Mouse (Mus musculus): ENCODE data around the gene Timm10.
"Not testable (repeated sequence)": the region's sequence is repeated elsewhere in the genome, so short reads cannot be mapped to it uniquely, and the experiment has no call there.

The Timm10 gene

DNA sequence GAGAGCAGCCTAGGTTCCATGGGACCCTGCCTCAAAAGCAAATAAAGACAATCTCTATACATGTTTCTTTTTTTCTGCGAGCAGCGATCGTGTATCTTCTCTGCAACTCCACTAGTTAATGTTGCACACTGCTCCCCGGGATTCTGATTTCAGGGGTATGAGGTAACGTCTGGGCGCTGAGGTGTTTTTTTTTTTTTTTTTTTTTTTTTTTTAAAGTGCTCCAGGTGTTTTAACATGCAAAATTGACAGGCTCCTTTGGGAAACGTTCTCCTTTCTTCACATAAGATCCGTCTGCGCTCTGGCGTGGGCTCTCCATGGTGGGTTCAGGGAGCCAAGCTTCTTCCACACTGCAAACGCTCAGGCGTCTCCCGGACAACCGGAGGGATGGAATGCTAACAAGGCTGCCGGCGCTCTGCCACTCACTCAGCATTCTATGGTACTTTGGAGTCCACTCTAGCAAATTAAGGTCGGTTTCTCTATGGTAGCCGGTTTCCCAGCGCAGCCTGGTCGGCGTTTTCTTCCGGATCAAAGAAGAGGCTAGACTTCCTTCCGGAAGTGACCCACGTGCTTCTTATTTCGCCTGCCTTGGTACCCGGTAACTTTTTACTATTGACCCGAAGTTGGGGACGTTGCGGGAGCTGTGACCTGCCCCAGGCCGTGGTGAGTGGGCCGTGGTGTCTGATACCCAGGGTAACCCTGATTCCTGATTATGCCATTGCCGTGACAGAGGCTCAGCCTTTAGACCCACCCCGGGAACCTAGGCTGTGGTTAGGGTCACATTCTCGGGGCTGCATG is at the start of gene Timm10:
TSS of gene Timm10 (plus strand) at position 510 of the 795 bp plus-strand sequence.
- DNase-seq (ENCODE audit: low spot score in 2 of 2), result peak; percentile 83 to 88

DNA sequence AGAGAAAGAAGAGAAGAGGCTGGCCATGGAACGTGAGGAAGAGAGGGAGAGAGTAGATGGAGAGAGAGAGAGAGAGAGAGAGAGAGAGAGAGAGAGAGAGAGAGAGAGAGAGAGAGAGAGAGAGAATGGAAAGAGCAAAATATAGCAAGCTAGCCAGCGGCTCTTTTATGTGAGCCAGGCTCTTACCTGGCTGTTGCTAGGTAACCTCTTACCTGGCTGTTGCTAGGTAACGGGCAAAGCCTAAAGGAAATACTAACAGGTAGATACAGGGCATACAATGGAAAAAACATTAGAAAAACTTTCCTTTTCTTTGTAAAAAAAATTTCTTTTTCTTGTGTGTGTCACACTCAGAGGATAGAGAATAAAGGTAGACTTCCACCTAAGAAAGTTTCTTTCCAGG is 49.1 kb upstream of the Timm10 start:
- no peak for DNase-seq (ENCODE audit: low spot score in 2 of 2)

DNA sequence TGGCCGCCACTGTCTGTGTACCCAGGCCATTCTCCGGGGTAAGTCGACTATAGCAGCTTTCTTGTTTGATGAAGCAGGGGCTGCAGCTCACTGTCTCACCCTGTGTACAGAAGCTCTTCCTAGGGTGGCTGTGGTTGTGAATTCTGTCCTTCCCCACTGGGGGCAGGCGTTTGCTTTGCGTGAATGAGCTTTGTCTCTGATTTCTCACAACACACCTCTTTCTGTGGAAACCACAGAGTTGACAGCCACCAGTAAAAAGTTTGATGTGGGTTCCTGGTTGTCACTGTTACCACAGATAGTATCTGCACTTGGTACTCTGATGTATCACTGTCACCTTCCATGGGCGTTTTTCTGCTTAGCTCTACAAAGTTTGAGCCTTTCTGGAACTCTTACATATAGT is 47.6 kb upstream of the Timm10 start:
- DNase-seq (ENCODE audit: low spot score in 2 of 2), result no peak

DNA sequence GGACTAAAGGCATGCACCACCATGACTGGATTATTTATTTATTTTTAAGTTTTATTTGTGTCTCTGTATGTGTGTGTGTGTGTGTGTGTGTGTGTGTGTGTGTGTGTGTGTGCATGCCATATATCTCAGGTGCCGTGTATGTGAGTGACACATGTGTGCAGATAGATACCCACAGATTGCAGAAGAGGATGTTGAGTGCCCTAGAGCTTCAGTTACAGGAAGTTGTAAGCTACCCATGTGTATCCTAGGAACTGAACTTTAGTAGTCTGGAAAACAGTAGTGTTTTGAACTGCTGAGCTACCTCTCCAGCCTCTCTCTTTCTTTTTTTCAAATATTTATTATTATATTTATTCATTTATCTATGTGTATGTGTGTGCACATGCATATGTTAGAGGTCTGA is 43.5 kb upstream of the Timm10 start:
- DNase-seq (ENCODE audit: low spot score in 2 of 2), result no peak

DNA sequence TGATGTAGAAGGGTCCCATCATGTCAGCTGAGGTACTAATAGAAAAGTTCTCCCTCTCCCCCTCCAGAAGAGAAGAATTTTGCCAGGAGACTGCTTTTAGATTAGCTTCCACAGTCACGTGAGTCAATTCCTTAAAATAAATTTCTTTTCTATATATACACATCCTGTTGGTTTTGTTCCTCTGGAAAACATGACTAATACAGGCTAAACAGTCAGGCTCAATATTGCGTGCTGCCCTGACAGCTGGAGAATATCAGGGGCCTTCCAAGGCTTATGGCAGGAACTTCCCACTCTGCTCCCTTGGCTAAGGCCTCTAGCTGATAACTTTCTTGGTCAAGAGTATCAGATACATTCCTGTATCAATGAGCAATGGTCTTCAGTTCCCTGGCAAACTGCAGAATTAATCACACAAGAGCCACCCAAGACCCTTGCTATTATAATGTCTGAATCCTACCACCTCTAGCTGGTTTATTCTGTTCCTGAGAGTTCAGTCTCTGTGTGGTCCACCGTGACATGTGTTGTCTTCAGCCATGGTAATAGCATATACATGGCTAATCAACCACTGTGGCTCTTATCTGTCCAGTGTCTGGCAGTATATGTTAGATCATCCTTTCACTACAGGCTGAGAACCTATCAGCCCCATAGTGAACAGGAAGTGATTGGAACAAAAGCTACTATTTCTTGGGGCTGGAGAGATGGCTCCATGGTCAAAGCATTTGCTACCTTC is 42.8 kb upstream of the Timm10 start:
- no peak for DNase-seq (ENCODE audit: low spot score in 2 of 2)

DNA sequence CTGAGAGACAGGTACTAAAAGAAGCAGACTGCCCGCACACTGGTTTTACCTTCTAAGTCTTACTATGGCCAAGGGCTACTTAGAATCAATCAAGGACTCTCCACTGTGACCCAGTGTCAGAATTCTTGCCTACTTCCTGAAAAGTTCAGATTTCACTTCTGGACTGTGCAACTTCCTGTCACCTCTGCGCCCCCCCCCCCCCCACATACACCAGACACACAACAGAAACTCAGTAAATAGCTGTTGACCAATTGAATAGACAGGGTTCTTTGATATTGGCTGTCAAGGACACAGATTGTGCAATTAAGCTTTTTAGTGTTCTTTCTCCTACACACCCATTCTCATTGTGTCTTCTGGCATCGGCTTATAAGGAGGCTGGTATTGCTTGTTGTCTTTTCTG is 38.5 kb upstream of the Timm10 start:
- no peak for DNase-seq (ENCODE audit: low spot score in 2 of 2)

DNA sequence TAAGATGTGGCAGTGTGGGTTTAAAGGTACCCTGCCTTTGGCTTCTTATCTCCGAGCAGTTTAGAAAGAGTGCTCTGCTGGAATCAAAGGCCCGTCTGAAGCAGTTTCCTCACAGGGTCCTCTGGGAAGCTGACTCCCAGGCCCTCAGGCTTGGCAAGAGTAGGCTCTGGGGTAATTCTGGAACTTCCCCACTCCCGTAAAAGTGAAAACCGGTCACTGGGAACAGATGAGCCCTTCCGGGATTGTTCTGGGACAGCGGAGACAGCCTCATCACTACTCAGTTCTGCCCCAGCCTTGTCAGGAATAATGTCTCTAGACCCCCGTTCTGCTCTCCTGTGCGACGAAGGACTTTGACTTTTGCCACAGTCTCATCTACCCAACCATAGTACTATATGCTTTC is 36.4 kb upstream of the Timm10 start:
- no peak for DNase-seq (ENCODE audit: low spot score in 2 of 2)

DNA sequence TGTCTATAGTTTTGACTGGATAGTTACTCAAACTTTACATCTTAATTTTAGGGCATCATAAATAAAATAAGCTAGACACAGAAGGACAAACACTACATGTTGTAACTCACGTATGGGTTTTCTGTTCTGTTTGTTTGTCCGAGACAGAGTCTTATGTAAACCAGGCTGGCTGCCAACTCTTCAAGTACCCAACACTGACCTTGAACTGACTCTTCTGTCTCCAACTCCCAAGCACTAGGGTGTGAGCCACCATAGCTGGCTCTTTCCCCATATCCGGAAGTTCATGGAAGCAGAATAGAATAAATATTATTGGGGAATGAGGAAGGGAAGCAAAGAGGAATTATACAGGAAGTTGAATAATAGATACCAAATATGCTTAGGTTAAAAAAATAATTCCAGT is 34.3 kb upstream of the Timm10 start:
- DNase-seq (ENCODE audit: low spot score in 2 of 2), result no peak

DNA sequence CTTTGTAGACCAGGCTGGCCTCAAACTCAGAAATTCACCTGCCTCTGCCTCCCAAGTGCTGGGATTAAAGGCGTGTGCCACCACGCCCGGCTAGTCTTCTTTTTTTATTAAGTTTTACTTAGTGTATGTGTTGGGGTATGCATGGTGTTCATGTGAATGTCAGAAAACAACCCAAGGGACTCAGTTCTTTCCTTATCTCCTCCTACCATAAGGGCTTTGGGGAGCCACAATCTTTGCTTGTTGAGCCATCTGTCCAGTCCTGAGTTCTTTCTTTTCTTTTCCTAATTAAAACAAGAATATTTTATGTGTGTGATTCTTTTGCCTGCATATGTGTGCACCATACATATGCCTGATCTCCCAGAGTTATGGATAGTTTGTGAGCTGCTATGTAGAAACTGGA is 33.6 kb upstream of the Timm10 start:
- DNase-seq (ENCODE audit: low spot score in 2 of 2), result no peak

DNA sequence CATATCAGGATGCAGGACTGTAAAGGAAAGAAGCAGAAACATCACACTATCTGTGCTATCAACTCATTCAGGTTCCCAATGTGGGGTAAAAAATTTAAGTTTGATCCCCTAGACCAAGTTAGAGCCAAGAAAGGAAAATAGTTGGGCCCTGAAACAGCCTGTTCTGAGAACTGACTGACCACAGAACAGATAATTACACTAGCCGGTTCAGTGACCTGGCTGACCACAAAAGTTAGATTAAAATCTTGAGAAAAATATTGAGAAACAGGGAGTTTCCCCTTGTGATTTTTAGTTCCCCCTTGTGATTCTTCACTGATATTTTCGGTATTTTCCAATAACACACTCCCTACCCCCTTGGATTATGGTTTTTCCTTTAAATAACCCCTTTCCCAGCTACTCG is 32.9 kb upstream of the Timm10 start:
- no peak for DNase-seq (ENCODE audit: low spot score in 2 of 2)

DNA sequence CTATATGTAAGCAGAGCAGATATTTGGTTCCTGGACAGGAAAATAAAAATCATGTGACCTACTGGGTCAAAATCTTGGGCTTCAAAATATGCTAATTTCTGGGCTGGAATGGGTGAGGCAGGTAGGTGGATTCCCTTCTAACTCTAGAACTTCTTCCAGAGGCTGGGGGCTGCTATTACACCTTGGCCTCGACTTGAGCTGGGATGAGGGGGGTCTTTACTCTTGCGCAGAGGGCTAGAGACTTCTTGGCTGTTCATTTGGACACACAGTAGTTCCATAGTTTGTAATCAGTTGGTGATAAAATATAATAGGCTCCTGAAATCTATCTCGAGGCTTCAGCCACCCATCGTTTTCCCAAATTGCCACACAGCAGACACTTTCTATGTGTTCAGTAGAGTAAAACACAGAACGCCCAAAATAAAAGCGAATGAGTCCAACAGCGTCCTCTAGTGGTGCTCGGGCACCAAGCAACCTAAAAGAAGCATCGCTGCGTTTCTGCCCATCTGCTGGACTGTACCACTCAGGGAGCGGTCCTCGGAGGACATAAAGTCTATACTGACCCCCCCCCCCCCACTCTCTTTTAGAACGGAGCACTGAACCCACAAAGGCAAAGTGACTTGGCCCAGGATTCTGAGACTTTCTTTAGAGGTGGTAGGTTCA is 28.8 kb upstream of the Timm10 start:
- peak; percentile 73 to 78 for DNase-seq (ENCODE audit: low spot score in 2 of 2)

DNA sequence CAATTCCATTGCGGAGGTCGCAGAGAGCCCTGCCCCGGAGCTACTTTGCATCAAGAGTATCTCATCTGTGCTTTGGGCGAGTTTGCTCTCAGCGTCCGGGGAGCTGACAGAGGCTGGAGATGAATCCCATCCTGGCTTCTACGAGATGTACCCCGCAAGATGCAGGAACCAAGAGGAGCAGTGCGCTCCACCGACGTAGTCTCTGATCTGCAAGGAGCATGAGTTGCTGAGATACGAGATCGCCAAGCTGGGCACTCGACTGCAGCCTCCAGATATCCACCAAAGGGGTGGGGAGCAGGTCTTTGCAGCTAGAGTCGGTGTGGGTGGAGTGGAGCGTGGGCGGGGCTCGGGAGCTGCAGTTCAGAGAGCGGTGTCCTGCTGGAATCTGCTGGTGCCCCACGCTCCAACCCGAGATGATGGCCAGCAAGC is 28.3 kb upstream of the Timm10 start, which contains the start of gene Ube2l6:
TSS of gene Ube2l6 (plus strand) at position 336 of the 429 bp plus-strand sequence.
- DNase-seq (ENCODE audit: low spot score in 2 of 2), result peak; percentile 35 to 40

DNA sequence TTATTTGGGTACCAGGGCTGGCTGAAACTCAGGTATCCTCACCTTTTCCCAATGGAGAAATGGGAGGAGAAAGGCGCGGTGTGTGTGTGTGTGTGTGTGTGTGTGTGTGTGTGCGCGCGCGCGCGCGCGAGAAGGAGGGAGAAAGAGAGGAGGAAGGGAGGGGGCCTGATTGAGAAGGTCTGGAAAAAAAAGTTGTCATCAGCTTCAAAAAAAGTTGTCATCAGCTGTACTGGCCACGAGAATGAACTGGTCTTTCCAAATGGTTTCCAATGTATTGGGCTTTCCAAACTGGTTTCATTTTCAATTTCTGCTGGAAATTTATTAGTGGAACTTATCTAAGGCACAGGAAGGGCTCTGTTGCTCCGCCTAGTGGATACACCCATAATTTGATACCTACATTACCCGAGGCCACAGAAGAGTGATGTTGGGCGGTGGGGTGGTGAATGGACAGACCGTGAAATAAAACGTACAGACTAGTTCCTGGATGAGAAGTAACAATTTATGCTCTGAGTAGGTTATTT is 27.7 kb upstream of the Timm10 start:
- peak; percentile 27 to 49 for DNase-seq (ENCODE audit: low spot score in 2 of 2)

DNA sequence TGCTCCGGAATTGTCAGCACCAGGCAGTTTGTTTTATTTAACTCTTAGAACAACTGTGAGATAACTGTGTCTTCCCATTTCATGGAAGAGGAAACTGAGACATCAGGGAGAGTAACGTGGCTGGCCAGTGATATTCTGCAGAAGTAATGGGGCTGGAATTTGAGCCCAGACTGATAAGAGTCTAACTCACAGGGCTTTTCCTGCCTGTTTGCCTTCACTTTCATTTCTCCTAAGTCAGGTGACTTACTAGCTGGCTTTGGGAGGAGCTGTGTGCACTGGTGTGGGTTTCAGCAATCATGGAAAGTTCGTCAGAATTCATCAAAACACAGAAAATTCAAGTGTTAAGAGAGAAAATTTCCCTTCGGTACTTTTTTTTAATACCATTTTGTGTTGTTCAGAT is 26.5 kb upstream of the Timm10 start:
- no peak for DNase-seq (ENCODE audit: low spot score in 2 of 2)

DNA sequence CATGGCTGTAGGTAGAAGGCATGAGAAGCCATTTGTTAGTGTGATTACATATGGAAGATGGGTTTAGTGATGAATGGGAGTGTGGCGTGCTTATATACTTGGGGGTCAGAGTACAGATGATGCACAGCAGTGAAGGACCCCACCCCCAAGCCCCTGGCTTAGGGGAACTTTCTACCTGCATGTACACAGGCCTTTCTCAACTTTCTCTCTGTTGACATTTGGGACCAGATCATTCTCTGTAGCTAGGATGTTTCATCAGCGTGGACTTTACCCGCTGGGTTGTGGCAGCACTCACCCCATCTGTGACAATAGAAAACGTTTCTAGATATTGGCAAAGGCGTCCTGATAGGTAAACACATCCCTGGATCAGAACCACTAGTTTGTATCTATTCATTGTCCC is 25.6 kb upstream of the Timm10 start:
- DNase-seq (ENCODE audit: low spot score in 2 of 2), result not testable (repeated sequence)

DNA sequence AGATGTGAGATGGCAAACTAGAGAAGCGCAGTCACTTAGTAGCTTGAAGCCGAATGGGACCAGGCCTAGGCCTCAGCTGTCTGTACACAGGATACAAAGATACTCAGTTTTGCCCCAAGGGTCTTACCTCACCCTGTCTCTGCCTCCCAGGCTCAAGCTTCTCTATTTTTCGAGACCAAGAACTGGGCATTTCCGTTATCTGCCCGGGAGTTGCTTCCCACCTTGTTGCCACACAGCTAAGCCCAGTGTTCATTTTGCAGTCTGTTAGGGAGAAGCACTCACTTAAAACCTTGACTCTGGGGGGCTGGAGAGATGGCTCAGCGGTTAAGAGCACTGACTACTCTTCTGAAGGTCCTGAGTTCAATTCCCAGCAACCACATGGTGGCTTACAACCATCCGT is 22.8 kb upstream of the Timm10 start:
- DNase-seq (ENCODE audit: low spot score in 2 of 2), result no peak

DNA sequence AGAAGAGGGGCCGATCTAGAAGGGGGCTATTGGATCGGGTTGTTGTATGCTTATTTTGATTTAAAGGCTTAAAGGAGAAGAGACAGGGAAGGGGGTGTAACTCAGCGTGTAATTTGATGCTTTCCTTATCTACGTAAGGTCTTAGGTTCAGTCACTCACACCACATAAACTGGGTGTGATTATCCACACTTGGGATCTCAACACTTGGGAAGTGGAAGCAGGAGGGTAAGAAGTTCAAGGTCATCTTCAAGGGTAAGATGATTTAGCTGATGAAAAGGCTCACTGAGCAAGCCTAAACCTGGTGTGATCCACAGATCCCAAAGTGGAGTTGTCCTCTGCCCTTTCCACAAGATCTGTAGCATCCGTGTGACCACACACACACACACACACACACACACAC is 20.3 kb upstream of the Timm10 start:
- DNase-seq (ENCODE audit: low spot score in 2 of 2), result no peak

DNA sequence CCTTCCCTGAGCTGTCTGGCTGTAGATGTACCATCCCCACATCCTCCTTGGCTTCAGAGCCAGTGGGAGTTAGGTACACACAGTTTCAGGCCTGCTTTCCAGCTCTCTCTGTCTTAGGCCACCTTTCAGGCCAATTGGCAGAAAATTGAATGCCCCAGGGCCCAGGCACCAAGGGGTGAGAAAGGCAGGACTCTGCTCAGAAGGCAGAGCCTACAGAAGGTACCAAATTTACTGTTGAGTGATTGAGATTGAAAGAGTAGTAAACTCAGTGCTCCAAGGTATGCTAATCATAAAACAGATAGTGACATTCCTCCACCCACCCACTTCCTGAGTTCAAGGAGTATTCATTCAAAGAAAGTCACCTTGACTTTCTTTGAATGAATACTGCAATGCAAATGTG is 17.5 kb upstream of the Timm10 start:
- no peak for DNase-seq (ENCODE audit: low spot score in 2 of 2)

DNA sequence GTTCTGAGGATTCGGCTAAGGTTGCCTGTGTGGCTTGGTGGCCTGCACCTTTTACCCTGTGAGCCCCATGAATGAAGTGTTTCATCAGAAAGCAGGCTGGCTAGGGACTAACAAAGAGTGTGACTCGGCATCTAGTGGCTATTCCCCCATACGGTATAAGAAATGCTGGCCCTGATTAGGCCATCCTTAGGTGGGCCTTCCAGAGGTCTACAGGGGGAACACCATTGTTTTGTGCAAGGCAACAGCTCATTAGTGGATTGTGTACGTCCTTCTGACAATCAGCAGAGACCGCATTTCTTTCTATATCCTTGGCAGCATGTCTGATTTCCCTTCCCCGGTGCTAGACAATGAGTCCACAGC is 16.3 kb upstream of the Timm10 start:
- DNase-seq (ENCODE audit: low spot score in 2 of 2), result no peak

DNA sequence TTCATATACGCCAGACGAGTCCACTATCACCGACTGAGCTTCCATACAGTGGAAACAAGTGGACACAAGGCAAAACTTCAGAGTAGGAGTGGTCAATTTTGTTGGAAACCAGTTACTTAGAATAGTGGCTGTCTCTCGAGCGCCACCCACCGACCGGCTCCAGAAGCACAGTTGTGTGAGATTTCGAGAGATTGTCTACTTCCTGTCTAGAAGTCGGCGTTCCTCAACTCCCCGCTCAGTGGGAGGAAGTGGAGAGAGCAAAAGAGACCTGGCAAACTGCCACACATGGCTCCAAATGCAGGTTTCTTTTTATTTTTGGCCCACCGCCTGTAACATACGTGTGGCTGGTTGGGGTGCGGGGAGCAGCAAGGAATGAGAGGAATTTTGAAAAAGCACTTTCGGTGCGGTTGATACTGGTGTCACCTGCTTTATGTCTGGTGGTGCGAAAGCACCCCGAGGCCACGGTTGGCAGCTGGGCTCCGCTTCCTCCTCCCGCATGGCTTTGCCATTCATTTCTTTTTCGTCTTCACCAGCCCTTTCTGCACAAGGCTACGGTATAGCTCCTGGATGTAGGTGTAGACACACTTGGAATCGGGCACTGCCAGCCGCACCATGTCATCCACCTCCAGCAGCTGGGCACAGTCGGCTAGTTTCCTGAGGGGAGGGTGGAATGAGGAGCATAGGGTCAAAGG is 15.8 kb upstream of the Timm10 start:
- peak; percentile 80 to 82 for DNase-seq (ENCODE audit: low spot score in 2 of 2)

DNA sequence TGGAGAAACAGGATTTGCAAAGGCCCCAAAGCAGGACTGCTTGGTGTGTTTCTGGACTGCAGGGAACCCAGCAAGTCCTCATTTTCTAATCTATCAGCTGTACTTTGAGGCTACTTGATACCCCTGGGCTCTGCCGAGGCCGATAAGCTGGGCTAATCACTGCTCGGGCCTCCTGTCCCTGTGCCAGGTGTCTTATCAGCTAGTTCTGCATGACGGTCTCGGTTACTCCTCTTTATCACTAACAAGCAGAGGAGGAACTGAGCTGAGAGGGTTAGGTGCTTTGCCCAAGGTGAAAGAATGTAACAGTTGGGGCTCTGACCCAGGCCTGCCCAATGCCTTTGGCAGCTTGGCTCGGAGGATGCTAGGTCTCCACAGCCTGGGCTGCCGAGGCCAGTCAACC is 14.9 kb upstream of the Timm10 start:
- no peak for DNase-seq (ENCODE audit: low spot score in 2 of 2)

DNA sequence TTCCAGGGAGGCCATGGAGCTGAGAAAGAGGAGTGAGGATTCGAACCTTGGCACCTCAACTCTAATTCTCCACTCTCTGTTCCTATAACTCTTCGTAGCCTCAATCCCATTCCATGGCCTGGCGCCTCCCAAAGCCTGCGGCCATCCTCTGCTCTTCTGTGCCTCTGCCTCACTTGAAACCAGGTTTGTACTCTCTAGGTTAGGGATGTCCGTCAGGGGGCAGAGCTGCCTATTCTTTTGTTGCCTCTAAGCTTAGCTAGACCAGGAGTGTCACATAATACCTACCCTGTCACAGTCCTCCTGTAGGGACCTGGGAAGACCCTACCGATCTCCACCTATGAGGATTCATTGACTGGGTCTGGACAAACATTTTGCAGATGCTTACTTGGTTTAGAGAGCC is 14.1 kb upstream of the Timm10 start:
- DNase-seq (ENCODE audit: low spot score in 2 of 2), result no peak

Measured in frontal cortex, postnatal 14 days (tissue).